Mouse (Mus musculus): ENCODE data around the gene Ppm1b.

The Ppm1b gene

GRCm38 (mm10) chr17:85025151-85025550 lies 68.6 kb downstream of the Ppm1b start:
- no peak for DNase-seq

- DNase-seq: no peak
Measured at GRCm38 (mm10) chr17:85026436-85026835, 69.9 kb downstream of the Ppm1b start.

- DNase-seq: no peak
Measured at GRCm38 (mm10) chr17:85027247-85027646, 70.7 kb downstream of the Ppm1b start.

DNA sequence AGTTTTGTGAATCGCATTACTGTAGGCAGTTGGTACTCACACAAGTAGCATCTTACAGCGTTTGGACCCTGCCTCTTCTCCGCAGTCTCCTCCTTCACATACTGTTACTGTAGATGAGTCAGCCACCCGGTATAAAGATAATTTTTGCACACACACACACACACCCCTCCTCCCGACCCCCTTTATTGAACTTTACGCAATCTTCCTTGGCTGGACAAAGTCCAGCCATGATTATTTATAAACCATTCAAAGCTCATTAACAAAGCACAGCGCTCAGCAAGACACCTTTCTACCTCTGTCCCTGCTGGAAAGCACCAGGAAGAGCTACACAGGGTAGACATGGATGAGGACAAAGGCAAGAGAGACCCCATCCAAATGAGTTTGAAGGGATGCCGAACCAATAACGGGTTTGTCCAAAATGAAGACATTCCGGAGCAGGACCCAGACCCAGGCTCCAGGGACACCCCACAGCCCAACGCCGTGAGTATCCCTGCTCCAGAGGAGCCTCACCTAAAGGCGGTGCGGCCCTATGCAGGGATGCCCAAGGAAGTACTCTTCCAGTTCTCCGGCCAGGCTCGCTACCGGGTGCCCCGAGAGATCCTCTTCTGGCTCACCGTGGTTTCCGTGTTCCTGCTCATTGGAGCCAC lies 71.7 kb downstream of the Ppm1b start, which contains the start of gene Slc3a1:
Gene Slc3a1 (plus strand): TSS at position 284 of the 647 bp plus-strand sequence.
- no peak for DNase-seq

GRCm38 (mm10) chr17:85028797-85029196 lies 72.3 kb downstream of the Ppm1b start:
- no peak for DNase-seq

DNA sequence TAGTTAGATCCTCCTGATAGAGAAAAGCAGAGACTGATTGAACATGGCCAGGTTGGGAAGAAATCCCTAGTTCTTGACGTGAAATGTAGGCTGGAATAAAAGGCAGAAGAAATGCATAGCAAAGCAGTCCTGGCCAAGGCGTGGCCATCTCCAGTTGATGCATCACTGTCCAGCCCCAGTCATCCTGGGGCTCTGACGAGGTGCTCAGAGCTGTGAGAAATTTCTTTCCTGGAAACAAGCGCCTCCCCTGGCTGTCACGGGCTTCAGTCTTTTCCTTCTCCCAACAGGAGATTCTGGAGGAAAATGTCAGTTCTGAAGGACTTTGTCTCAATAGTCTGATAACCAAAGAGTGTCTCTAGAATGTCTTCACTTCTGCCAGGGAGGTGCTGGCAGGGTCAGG lies 74.1 kb downstream of the Ppm1b start:
- DNase-seq: no peak

- no peak for DNase-seq
Measured at GRCm38 (mm10) chr17:85033087-85033486, 76.5 kb downstream of the Ppm1b start.

DNA sequence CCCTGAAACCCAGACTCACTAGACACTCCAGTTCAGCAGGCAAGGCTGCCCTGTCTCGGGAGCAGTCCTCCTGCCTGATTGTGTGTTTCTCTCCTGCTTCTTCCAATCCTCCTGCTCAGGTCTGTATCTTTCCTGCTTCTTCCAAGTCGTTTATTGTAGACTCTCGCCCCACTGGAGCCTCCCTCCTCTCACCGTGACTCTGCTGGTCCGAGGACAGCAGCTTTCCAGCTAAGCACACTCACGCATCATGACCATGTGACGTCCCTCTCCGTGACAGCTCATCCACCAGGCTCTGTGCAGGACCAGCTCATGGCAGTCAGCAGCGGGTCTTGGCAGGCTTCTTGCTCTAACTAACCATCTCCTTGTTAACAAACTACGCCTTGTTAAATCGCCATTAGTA lies 77.5 kb downstream of the Ppm1b start:
- DNase-seq: peak; percentile 65

DNA sequence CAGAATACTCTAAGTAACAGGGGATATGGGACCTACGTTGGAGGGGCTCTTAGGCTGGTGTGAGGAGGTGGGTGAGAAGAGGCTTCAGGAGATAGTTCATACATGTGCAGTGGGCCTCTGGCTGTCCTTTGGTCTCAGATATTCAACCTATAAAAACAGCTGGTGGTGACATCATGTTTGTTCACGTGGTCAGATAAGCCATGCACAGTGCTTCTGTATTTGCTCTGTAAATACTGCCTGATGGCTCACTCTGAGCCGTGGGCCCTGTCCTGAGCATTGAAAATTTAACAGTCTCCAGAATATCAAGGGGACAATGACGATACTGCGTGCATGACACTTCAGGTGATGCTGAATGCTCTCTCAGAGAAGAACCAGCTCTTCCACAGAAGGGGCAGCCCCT lies 81.3 kb downstream of the Ppm1b start:
- DNase-seq: no peak

- DNase-seq: no peak
Measured at GRCm38 (mm10) chr17:85038311-85038710, 81.8 kb downstream of the Ppm1b start.

DNA sequence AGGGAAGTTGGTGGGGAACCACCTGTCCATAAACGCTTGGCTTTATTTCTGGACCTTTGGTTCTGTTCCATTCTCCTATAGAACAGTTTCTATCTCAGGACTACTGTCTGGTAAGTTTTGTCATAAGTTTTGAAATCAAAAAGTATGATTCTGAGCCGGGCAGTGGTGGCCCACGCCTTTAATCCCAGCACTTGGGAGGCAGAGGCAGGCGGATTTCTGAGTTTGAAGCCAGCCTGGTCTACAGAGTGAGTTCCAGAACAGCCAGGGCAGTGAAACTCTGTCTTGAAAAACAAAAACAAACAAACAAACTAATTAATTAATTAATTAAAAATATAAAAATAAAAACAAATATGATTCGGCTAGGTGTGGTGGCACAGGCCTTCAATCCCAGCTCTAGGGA lies 82.2 kb downstream of the Ppm1b start:
- DNase-seq: no peak

DNA sequence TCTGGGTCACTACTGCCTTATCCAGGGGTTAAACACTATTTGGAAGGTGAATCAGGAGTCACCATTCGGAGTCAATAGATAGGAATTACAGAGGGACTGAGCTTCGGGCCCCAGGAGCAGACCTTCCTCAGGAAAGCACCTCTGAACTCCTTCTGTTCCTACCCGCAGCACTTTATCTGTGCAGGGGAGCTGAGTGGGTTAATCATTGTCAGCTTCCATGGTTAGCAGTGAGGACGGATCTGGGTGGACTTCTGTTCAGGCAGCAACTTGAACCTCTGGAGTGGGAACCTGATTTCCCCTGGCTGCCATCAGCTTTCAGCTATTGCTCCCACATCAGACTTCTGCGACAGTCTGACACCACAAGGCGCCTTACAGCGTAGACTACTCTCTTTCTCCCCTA lies 84.4 kb downstream of the Ppm1b start:
- DNase-seq: no peak

GRCm38 (mm10) chr17:85042419-85042818 lies 85.9 kb downstream of the Ppm1b start:
- DNase-seq: no peak

DNA sequence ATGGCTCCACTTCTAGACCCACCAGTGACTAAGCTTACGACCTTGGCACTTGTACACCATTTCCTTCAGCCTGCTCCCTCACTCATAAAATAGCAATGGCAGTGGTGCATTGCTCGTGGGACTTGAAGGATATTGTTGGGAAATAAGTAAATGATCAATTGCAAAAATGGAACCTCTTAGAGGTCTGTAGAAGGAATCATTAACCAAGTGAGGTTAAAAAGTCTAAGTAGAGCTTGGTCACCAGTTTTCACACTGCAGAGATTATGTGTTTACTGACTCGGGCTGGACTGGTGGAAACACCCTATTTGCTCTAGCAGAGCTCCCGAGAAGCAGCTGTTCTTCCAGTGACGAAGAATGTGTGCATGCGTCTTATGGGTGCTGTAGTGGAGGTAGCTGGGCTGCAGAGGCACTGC lies 86.9 kb downstream of the Ppm1b start:
- no peak for DNase-seq

GRCm38 (mm10) chr17:85044466-85044865 lies 87.9 kb downstream of the Ppm1b start:
- DNase-seq: no peak

GRCm38 (mm10) chr17:85045160-85045559 lies 88.6 kb downstream of the Ppm1b start:
- no peak for DNase-seq

- no peak for DNase-seq
Measured at GRCm38 (mm10) chr17:85048379-85048778, 91.8 kb downstream of the Ppm1b start.

- no peak for DNase-seq
Measured at GRCm38 (mm10) chr17:85058276-85058675, 101.7 kb downstream of the Ppm1b start.

DNA sequence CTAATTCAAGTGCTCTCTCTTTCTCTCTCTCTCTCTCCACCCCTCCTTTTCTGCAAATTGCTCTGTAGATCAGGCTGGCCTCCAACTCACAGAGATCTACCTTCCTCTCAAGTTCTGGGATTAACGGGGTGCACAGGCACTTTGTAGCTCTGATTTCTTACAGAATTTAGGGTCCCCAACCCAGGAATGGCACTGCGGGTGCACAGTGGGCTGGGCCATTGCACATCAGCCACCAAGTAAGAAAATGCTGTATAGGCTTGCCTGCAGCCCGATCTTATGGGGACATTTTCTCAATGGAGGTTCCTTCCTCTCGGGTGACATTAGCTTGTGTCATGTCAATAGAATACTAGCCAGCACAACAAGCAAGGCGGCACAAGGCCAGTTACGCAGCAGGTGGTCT lies 102.6 kb downstream of the Ppm1b start:
- DNase-seq: no peak

- DNase-seq: no peak
Measured at GRCm38 (mm10) chr17:85063560-85063959, 107.0 kb downstream of the Ppm1b start.

DNA sequence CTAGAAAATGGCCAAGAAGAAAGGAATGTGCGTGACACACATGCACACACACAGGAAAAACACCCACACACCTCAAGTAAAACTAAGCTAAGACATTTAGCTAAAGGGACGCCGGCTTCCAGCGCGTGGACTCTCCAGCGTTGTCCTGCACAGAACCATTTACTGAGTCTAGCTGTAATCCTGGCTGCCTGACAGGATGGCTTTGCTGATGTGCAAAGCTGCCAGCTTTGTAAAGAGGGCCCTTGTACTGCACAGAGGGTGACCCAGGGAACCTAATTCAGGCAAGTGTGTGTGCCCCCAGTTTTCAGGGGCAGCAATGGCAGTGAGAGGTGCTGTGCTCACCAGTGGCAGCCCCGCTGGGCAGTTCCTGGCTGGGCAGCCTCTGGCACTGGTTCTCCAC lies 110.8 kb downstream of the Ppm1b start:
- DNase-seq: no peak

- no peak for DNase-seq
Measured at GRCm38 (mm10) chr17:85070658-85071057, 114.1 kb downstream of the Ppm1b start.

DNA sequence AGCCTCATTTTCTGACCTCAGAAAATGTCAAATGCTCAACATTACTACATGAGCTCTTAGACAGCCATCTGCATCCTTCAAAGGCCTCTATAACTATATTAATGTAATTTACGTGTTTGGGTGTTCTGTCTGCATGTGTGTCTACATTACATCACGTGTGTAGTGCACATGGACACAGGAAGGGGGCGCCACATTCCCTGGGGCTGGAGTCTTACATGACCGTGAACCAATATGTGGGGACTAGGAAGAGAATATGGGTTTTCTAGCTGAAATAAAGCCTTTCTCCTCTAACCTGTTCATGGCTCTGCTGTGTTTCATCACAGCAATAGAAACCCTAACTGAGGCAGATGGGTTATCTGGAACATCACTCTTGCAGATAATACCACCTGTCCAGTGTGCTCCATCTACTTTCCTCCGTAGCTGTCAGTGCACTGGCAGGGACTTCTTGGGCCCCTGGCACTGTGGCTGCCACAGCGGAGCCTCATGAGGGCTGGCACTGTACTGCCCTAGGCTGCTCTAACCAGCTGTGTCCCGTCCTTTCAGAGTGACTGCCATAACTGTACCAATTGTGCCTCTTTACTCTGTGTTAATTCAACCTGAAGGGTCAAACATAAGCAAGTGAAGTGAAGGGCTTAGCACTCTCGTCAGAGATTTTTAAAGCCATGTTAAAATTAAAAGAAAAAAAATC lies 114.7 kb downstream of the Ppm1b start:
- peak in 1 of 2 experiments; percentile 46 for DNase-seq

- no peak for DNase-seq
Measured at GRCm38 (mm10) chr17:85072383-85072782, 115.8 kb downstream of the Ppm1b start.

GRCm38 (mm10) chr17:85073214-85073613 lies 116.7 kb downstream of the Ppm1b start:
- DNase-seq: no peak
